Mouse (Mus musculus) thymus, postnatal 4 days (tissue): ENCODE measurements at regions not wholly inside any gene's neighbourhood (a gene's known extent, or its start where the extent isn't known, plus 50 kb on each side); places are given as distances from the start of the nearest gene placed in this dataset.

Experiments used
- DNase-seq: peaks from one replicate; pipeline ENCODE4 v3.0.0; 2021

GRCm38 (mm10) chr12:22623205-22623604 lies 1156.9 kb downstream of the Gm10330 start:
- peak; percentile 2 for DNase-seq
